Mouse (Mus musculus): ENCODE data around the gene Ranbp10. TPM values are rescaled to one million over a fixed set of nuclear protein-coding genes. Genes with fewer than 3 reads are reported as not detected.

Ranbp10 gene
- polyA plus RNA-seq, 1 experiment from 2014 or later, result 12.5 TPM

GRCm38 (mm10) chr8:105732186-105732585 lies 95.0 kb downstream of the Ranbp10 start:
- DNase-seq (no peak), ATAC-seq (ENCODE audit: low FRiP score, low TSS enrichment) (no peak)
- WGBS, result 94% methylated on average over 5 of the region's 5 CpGs
- Histone ChIP-seq H3K27ac (replicated peaks; ENCODE audit: low read depth, low read length) (no peak overlapping the region), H3K9me3 (ENCODE audit: control insufficient read depth, low read length) (no peaks in the 10 kb centered on the region), H3K27me3 (ENCODE audit: control insufficient read depth, insufficient read depth, low read length) (no peaks in the 10 kb centered on the region), H3K4me3 (replicated peaks; ENCODE audit: low read depth, low read length) (no peak overlapping the region), H3K4me1 (ENCODE audit: control insufficient read depth, insufficient read depth, low read length) (no peaks in the 10 kb centered on the region), H3K4me2 (ENCODE audit: low read length) (no peak overlapping the region), H3K9ac (replicated peaks; ENCODE audit: low read length) (no peak overlapping the region), H3K36me3 (ENCODE audit: control insufficient read depth, insufficient read depth, low read length) (peaks cover 14% of the 10 kb centered on the region)

- H3K27ac ChIP-seq (replicated peaks; ENCODE audit: low read depth, low read length), result no peak overlapping the region
- no peaks in the 10 kb centered on the region for H3K4me1 ChIP-seq (ENCODE audit: control insufficient read depth, insufficient read depth, low read length)
- H3K27me3 ChIP-seq (ENCODE audit: control insufficient read depth, insufficient read depth, low read length), result no peaks in the 10 kb centered on the region
- DNase-seq, result no peak
- H3K36me3 ChIP-seq (ENCODE audit: control insufficient read depth, insufficient read depth, low read length), result peaks cover 50% of the 10 kb centered on the region
- 93% methylated on average over 18 of the region's 18 CpGs for WGBS
- no peak overlapping the region for H3K9ac ChIP-seq (replicated peaks; ENCODE audit: low read length)
- no peak overlapping the region for H3K4me3 ChIP-seq (replicated peaks; ENCODE audit: low read depth, low read length)
- ATAC-seq (ENCODE audit: low FRiP score, low TSS enrichment), result no peak
- H3K9me3 ChIP-seq (ENCODE audit: control insufficient read depth, low read length), result no peaks in the 10 kb centered on the region
- no peak overlapping the region for H3K4me2 ChIP-seq (ENCODE audit: low read length)
Observed at GRCm38 (mm10) chr8:105727397-105728124, 99.6 kb downstream of the Ranbp10 start.

- Histone ChIP-seq H3K4me2 (ENCODE audit: low read length) (no peak overlapping the region), H3K4me1 (ENCODE audit: control insufficient read depth, insufficient read depth, low read length) (no peaks in the 10 kb centered on the region), H3K36me3 (ENCODE audit: control insufficient read depth, insufficient read depth, low read length) (peaks cover 56% of the 10 kb centered on the region), H3K27ac (replicated peaks; ENCODE audit: low read depth, low read length) (no peak overlapping the region), H3K9me3 (ENCODE audit: control insufficient read depth, low read length) (no peaks in the 10 kb centered on the region), H3K4me3 (replicated peaks; ENCODE audit: low read depth, low read length) (no peak overlapping the region), H3K9ac (replicated peaks; ENCODE audit: low read length) (no peak overlapping the region), H3K27me3 (ENCODE audit: control insufficient read depth, insufficient read depth, low read length) (no peaks in the 10 kb centered on the region)
- WGBS, result 90% methylated on average over 5 of the region's 5 CpGs
- ATAC-seq (ENCODE audit: low FRiP score, low TSS enrichment) (no peak), DNase-seq (no peak)
Observed at GRCm38 (mm10) chr8:105725726-105726125, 101.4 kb downstream of the Ranbp10 start.

GRCm38 (mm10) chr8:105722861-105723260 lies 104.3 kb downstream of the Ranbp10 start:
- H3K4me2 ChIP-seq (ENCODE audit: low read length), result no peak overlapping the region
- ATAC-seq (ENCODE audit: low FRiP score, low TSS enrichment) (no peak), DNase-seq (no peak)
- no peaks in the 10 kb centered on the region for H3K9me3 ChIP-seq (ENCODE audit: control insufficient read depth, low read length)
- H3K9ac ChIP-seq (replicated peaks; ENCODE audit: low read length), result no peak overlapping the region
- H3K27ac ChIP-seq (replicated peaks; ENCODE audit: low read depth, low read length), result no peak overlapping the region
- WGBS, result 92% methylated on average over 9 of the region's 9 CpGs
- H3K4me3 ChIP-seq (replicated peaks; ENCODE audit: low read depth, low read length), result no peak overlapping the region
- peaks cover 51% of the 10 kb centered on the region for H3K36me3 ChIP-seq (ENCODE audit: control insufficient read depth, insufficient read depth, low read length)
- H3K27me3 ChIP-seq (ENCODE audit: control insufficient read depth, insufficient read depth, low read length), result no peaks in the 10 kb centered on the region
- H3K4me1 ChIP-seq (ENCODE audit: control insufficient read depth, insufficient read depth, low read length), result no peaks in the 10 kb centered on the region

GRCm38 (mm10) chr8:105719637-105720036 lies 107.5 kb downstream of the Ranbp10 start:
- no peak overlapping the region for H3K4me3 ChIP-seq (replicated peaks; ENCODE audit: low read depth, low read length)
- no peak for DNase-seq
- H3K27me3 ChIP-seq (ENCODE audit: control insufficient read depth, insufficient read depth, low read length), result no peaks in the 10 kb centered on the region
- no peak overlapping the region for H3K4me2 ChIP-seq (ENCODE audit: low read length)
- H3K36me3 ChIP-seq (ENCODE audit: control insufficient read depth, insufficient read depth, low read length), result peaks cover 39% of the 10 kb centered on the region
- H3K9ac ChIP-seq (replicated peaks; ENCODE audit: low read length), result no peak overlapping the region
- WGBS, result 93% methylated on average over 4 of the region's 4 CpGs
- no peaks in the 10 kb centered on the region for H3K9me3 ChIP-seq (ENCODE audit: control insufficient read depth, low read length)
- H3K27ac ChIP-seq (replicated peaks; ENCODE audit: low read depth, low read length), result no peak overlapping the region
- H3K4me1 ChIP-seq (ENCODE audit: control insufficient read depth, insufficient read depth, low read length), result no peaks in the 10 kb centered on the region
- ATAC-seq (ENCODE audit: low FRiP score, low TSS enrichment), result no peak

Other genes starting within 250 kb of the Ranbp10 start
- gene Ripor1, start 222.1 kb downstream of the Ranbp10 start, polyA plus RNA-seq (2014; fragmentation: Nextera tagmentation; extraction: Ambion mirVana), result 23.8 and 26.2 TPM in 2 replicates
- 75.7 and 96.9 TPM in 2 replicates for gene Ctcf, start 190.8 kb downstream of the Ranbp10 start, polyA plus RNA-seq (2014; fragmentation: Nextera tagmentation; extraction: Ambion mirVana)
- gene Agrp, start 190.0 kb downstream of the Ranbp10 start, polyA plus RNA-seq (2014; fragmentation: Nextera tagmentation; extraction: Ambion mirVana), result 0.82 and 1.1 TPM in 2 replicates
- 17.8 and 18.0 TPM in 2 replicates for gene Carmil2, start 141.1 kb downstream of the Ranbp10 start, polyA plus RNA-seq (2014; fragmentation: Nextera tagmentation; extraction: Ambion mirVana)
- gene Acd, start 126.2 kb downstream of the Ranbp10 start, polyA plus RNA-seq (2014; fragmentation: Nextera tagmentation; extraction: Ambion mirVana), result 86.3 and 106 TPM in 2 replicates
- gene Pard6a, start 126.2 kb downstream of the Ranbp10 start, polyA plus RNA-seq (2014; fragmentation: Nextera tagmentation; extraction: Ambion mirVana), result 51.2 and 53.4 TPM in 2 replicates
- gene 4933405L10Rik, start 119.7 kb downstream of the Ranbp10 start, polyA plus RNA-seq (2014; fragmentation: Nextera tagmentation; extraction: Ambion mirVana), result 0.41 TPM in 1 of 2 replicates, not detected in the other
- 13.8 and 13.9 TPM in 2 replicates for gene Enkd1, start 119.1 kb downstream of the Ranbp10 start, polyA plus RNA-seq (2014; fragmentation: Nextera tagmentation; extraction: Ambion mirVana)
- gene Gfod2, start 68.7 kb downstream of the Ranbp10 start, polyA plus RNA-seq (2014; fragmentation: Nextera tagmentation; extraction: Ambion mirVana), result 75.4 and 77.8 TPM in 2 replicates
- gene Tsnaxip1, start 381 bp upstream of the Ranbp10 start, polyA plus RNA-seq (2014; fragmentation: Nextera tagmentation; extraction: Ambion mirVana), result 0.24 and 0.32 TPM in 2 replicates
- gene Cenpt, start 25.9 kb upstream of the Ranbp10 start, polyA plus RNA-seq (2014; fragmentation: Nextera tagmentation; extraction: Ambion mirVana), result 46.7 and 55.7 TPM in 2 replicates
- 49.8 and 51.5 TPM in 2 replicates for gene Thap11, start 27.8 kb upstream of the Ranbp10 start, polyA plus RNA-seq (2014; fragmentation: Nextera tagmentation; extraction: Ambion mirVana)
- 217 and 221 TPM in 2 replicates for gene Nutf2, start 33.2 kb upstream of the Ranbp10 start, polyA plus RNA-seq (2014; fragmentation: Nextera tagmentation; extraction: Ambion mirVana)
- gene Edc4, start 53.5 kb upstream of the Ranbp10 start, polyA plus RNA-seq (2014; fragmentation: Nextera tagmentation; extraction: Ambion mirVana), result 47.8 and 49.2 TPM in 2 replicates
- 0.78 TPM in 1 of 2 replicates, not detected in the other for gene Nrn1l, start 66.2 kb upstream of the Ranbp10 start, polyA plus RNA-seq (2014; fragmentation: Nextera tagmentation; extraction: Ambion mirVana)
- 7.9 and 10.7 TPM in 2 replicates for gene Pskh1, start 73.1 kb upstream of the Ranbp10 start, polyA plus RNA-seq (2014; fragmentation: Nextera tagmentation; extraction: Ambion mirVana)
- gene Ctrl, start 106.5 kb upstream of the Ranbp10 start, polyA plus RNA-seq (2014; fragmentation: Nextera tagmentation; extraction: Ambion mirVana), result 2.0 and 4.4 TPM in 2 replicates
- 50.7 and 67.8 TPM in 2 replicates for gene Psmb10, start 111.1 kb upstream of the Ranbp10 start, polyA plus RNA-seq (2014; fragmentation: Nextera tagmentation; extraction: Ambion mirVana)
- 1.0 and 1.5 TPM in 2 replicates for gene Lcat, start 116.0 kb upstream of the Ranbp10 start, polyA plus RNA-seq (2014; fragmentation: Nextera tagmentation; extraction: Ambion mirVana)
- gene Slc12a4, start 138.7 kb upstream of the Ranbp10 start, polyA plus RNA-seq (2014; fragmentation: Nextera tagmentation; extraction: Ambion mirVana), result 3.7 and 5.2 TPM in 2 replicates
- gene Dpep3, start 152.1 kb upstream of the Ranbp10 start, polyA plus RNA-seq (2014; fragmentation: Nextera tagmentation; extraction: Ambion mirVana), result not detected in 2 replicates
- gene Dus2, start 164.0 kb upstream of the Ranbp10 start, polyA plus RNA-seq (2014; fragmentation: Nextera tagmentation; extraction: Ambion mirVana), result 23.1 and 23.2 TPM in 2 replicates
- gene Dpep2nb, start 178.6 kb upstream of the Ranbp10 start, polyA plus RNA-seq (2014; fragmentation: Nextera tagmentation; extraction: Ambion mirVana), result not detected in 2 replicates
- 17.7 and 21.1 TPM in 2 replicates for gene Ddx28, start 184.5 kb upstream of the Ranbp10 start, polyA plus RNA-seq (2014; fragmentation: Nextera tagmentation; extraction: Ambion mirVana)
- 3.1 and 3.4 TPM in 2 replicates for gene Nfatc3, start 231.5 kb upstream of the Ranbp10 start, polyA plus RNA-seq (2014; fragmentation: Nextera tagmentation; extraction: Ambion mirVana)

Data from midbrain, embryonic 14.5 days (tissue).